Mouse (Mus musculus) liver, embryonic 16.5 days (tissue): ENCODE results near the gene Gm10644. TPM values are rescaled to one million over a fixed set of nuclear protein-coding genes. Genes with fewer than 3 reads are reported as not detected.
A peak's percentile ranks its signal among the peaks of the same experiment; 100 is the strongest.

Experiments used
- ATAC-seq: fragments of 200-750 bp; cut with Nextera tagmentation; 2 replicates; pipeline ENCODE4 v1.8.0; 2017; ENCODE audit warnings: low read depth, mild to moderate bottlenecking, moderate number of reproducible peaks, moderate library complexity
- H3K27ac ChIP-seq: fragments of 300-500 bp; sonication (generic); 2 replicates; pipeline ENCODE4 v1.5.1; 2014; ENCODE audit warnings: mild to moderate bottlenecking, low read length
- H3K27me3 ChIP-seq: fragments of 300-500 bp; sonication (generic); 2 replicates; pipeline ENCODE4 v1.6.1; 2014; ENCODE audit warnings: low read depth, low read length, mixed read lengths; ENCODE audit not compliant: control insufficient read depth, insufficient read depth
- H3K36me3 ChIP-seq: fragments of 300-500 bp; sonication (generic); 2 replicates; pipeline ENCODE4 v1.6.1; 2014; ENCODE audit warnings: mild to moderate bottlenecking; ENCODE audit not compliant: control insufficient read depth, insufficient read depth
- H3K4me1 ChIP-seq: fragments of 300-500 bp; sonication (generic); 2 replicates; pipeline ENCODE4 v1.6.1; 2014; ENCODE audit warnings: low read depth, low read length, mixed read lengths; ENCODE audit not compliant: control insufficient read depth
- H3K4me2 ChIP-seq: fragments of 300-500 bp; sonication (generic); 2 replicates; pipeline ENCODE4 v1.6.1; 2014; ENCODE audit warnings: low read depth, low read length, mixed read lengths
- H3K4me3 ChIP-seq: fragments of 300-500 bp; sonication (generic); 2 replicates; pipeline ENCODE4 v1.5.1; 2014; ENCODE audit warnings: low read depth, mild to moderate bottlenecking, low read length
- H3K9ac ChIP-seq: fragments of 300-500 bp; sonication (generic); 2 replicates; pipeline ENCODE4 v1.6.1; 2014; ENCODE audit warnings: low read depth, low read length
- H3K9me3 ChIP-seq: fragments of 300-500 bp; sonication (generic); replicated peaks from 2 replicates; pipeline ENCODE4 v1.6.1; 2016; ENCODE audit warnings: low read length; ENCODE audit not compliant: control insufficient read depth
- WGBS: fragments of 180-500 bp; shearing (Covaris S2); extraction: QIAGEN DNeasy Blood & Tissue Kit; methylation state at CpG from one replicate; pipeline ENCODE4 v1.1.7; 2014; ENCODE audit not compliant: insufficient replicate concordance; 5-methylcytosine and 5-hydroxymethylcytosine counted together
- polyA plus RNA-seq: library from polyadenylated mRNA; unstranded; fragments of >200 nt; fragmentation: Nextera tagmentation; extraction: Ambion mirVana; gene quantifications from 2 replicates; pipeline ENCODE4 v1.2.1, GENCODE M21; 2015

Gene Gm10644
- polyA plus RNA-seq, 1 experiment from 2014 or later: 0.41 TPM

DNA sequence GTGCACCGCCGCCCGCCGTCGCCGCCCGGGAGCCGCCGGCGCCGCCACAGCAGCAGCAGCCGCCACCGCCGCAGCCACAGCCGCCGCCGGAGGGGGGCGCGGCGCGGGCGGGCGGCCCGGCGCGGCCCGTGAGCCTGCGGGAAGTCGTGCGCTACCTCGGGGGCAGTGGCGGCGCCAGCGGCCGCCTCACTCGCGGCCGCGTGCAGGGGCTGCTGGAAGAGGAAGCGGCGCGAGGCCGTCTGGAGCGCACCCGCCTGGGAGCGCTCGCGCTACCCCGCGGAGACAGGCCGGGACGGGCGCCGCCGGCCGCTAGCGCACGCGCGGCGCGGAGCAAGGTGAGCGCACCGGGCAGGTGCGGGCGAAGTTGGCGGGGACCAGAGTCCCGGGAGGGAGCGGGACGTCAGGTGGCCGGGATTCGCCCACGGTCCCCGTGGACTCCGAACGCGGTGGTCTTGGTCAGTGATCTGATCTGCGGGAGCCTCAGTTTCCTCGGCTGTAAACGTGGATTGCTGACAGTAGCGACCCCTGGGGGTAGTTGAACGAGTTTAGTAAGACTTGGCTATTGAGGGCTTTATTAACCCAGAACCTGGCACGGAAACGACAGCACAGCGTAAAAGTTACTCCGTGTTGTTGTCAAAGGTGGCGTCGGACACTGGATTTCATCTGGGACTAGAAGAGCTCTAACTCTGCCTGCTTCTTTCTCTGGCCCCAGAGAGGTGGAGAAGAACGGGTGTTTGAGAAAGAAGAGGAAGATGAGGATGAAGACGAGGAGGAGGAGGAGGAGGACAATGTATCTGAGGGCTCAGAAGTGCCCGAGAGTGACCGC, 43.4 kb upstream of the Gm10644 start:
- peak; percentile 5 for ATAC-seq
- Histone ChIP-seq H3K9me3 (no peaks in the 10 kb centered on the region), H3K9ac (peak overlapping the region; percentile 90), H3K36me3 (peaks cover 28% of the 10 kb centered on the region), H3K27ac (peak overlapping the region; percentile 81), H3K27me3 (no peaks in the 10 kb centered on the region), H3K4me3 (peak overlapping the region; percentile 88), H3K4me1 (peaks cover 41% of the 10 kb centered on the region), H3K4me2 (peak overlapping the region; percentile 92)
- WGBS: 1% methylated on average over 79 of the region's 92 CpGs

DNA sequence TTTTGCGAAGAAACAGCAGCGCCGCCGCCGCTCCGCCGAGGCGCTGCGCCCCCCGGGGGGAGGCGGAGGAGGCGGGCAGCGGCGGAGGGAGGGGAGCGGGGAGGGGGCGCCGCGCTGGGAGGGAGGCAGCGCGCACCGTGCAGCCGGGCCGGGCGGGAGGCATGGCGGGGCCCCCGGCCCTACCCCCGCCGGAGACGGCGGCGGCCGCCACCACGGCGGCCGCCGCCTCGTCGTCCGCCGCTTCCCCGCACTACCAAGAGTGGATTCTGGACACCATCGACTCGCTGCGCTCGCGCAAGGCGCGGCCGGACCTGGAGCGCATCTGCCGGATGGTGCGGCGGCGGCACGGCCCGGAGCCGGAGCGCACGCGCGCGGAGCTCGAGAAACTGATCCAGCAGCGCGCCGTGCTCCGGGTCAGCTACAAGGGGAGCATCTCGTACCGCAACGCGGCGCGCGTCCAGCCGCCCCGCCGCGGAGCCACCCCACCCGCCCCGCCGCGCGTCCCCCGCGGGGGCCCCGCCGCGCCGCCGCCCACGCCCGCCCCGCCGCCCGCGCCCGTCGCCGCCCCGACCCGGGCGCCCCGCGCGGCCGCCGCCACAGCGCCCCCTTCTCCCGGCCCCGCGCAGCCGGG, 42.6 kb upstream of the Gm10644 start, which contains the start of gene Samd1:
Samd1 (plus strand) TSS at position 162 of the 631 bp plus-strand sequence.
- Histone ChIP-seq H3K4me2 (peak within 1 kb of the TSS; percentile 93), H3K4me1 (peaks cover 42% of the 10 kb centered on the region), H3K9me3 (no peaks in the 10 kb centered on the region), H3K27ac (peak within 1 kb of the TSS; percentile 86), H3K9ac (peak within 1 kb of the TSS; percentile 90), H3K27me3 (no peaks in the 10 kb centered on the region), H3K36me3 (peaks cover 28% of the 10 kb centered on the region), H3K4me3 (peak within 1 kb of the TSS; percentile 88)
- peak; percentile 5 for ATAC-seq
- 0% methylated on average over 73 of the region's 112 CpGs for WGBS

DNA sequence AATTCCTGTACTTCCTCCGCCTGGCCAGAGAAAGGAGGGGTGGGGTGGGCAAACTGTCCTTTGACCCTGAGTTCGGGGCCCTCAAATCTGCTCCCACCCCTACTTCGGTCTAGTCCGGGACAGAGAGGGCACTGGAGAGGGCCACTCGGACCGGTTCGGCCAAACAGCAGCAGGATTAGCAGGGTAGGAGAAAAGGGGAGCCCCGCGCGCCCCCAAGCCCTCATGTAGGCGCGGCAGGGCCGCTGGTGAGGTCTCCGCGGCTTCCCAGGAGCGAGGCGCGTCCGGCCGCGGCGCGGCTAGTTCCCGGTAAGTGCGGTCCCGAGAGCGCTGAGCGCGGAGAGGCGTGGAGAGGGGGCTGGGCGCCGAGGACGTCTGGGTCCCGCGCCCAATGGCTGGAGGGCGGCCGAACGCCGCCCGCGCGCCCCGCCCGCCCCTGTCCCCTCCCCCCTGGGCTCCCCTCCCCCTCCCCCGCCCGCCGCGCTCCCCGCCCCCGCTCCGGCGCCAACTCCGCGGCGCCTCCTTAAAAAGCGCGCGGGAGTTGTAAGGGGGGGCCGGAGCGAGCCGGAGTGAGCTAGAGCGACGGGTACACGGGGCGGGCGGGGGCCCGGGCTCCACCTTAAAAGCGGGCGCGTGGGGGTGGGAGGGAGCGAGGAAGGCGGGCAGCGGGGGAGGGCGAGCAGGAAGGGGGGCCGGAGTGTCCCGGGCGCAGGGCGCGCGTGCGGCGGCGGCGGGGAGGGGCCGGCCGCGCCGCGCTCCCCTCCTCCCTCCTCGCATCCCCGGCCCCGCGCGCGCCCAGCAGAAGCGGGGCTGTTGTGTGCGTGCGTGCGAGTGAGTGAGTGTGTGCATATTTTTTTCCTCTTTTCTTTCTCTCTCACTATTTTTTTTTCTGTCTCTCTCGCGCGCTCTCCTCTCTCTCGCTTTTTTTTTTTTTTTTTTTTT, 41.8 kb upstream of the Gm10644 start:
- H3K9me3 ChIP-seq: no peaks in the 10 kb centered on the region
- peak overlapping the region; percentile 93 for H3K4me2 ChIP-seq
- H3K4me1 ChIP-seq: peaks cover 50% of the 10 kb centered on the region
- peak; percentile 86 for ATAC-seq
- H3K36me3 ChIP-seq: peaks cover 27% of the 10 kb centered on the region
- H3K27ac ChIP-seq: peak overlapping the region; percentile 86
- H3K9ac ChIP-seq: peak overlapping the region; percentile 90
- no peaks in the 10 kb centered on the region for H3K27me3 ChIP-seq
- WGBS: under 1% methylated on average over 55 of the region's 103 CpGs
- peak overlapping the region; percentile 88 for H3K4me3 ChIP-seq

DNA sequence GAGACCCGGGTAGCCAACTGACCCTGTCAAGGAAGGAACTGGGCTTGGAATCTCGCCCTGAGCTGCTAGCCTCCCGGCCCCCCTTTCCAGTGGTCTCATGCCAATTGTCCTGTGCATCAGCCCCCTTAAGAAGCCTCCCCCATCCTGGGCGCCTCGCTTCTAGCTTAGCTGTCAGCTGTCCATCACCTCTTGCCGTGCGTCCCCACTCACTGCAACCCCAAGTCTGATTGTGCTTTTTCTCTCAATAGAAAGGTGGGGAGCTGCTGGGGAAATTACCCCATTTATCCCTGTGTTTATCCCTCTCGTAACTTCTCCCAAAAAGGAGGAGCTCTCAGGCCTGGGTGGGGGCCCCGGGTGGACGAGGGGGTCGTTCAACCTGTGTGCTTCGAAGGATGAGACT, 41.0 kb upstream of the Gm10644 start:
- H3K27me3 ChIP-seq: no peaks in the 10 kb centered on the region
- H3K4me3 ChIP-seq: peak overlapping the region; percentile 88
- peak overlapping the region; percentile 87 for H3K9ac ChIP-seq
- peak overlapping the region; percentile 86 for H3K27ac ChIP-seq
- H3K36me3 ChIP-seq: peaks cover 21% of the 10 kb centered on the region
- H3K9me3 ChIP-seq: no peaks in the 10 kb centered on the region
- ATAC-seq: no peak
- 31% methylated on average over 12 of the region's 12 CpGs for WGBS
- peak overlapping the region; percentile 93 for H3K4me2 ChIP-seq
- peaks cover 53% of the 10 kb centered on the region for H3K4me1 ChIP-seq

DNA sequence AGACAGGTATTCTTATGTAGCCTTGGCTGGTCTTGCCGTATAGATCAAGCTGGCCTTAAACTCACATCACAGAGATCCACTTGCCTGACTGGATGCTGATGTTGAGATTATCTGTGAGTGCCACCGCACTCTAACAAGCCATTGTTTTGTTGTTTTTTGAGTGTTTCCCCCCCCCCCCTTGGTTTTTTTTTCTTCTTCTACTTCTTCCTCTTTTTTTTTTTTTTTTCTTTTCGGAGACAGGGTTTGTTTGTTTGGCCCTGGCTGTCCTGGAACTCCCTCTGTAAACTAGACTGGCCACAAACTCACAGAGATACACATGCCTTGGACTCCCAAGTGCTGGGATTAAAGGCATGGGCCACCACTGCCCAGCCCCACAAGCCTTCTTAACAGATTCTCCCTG, 39.0 kb upstream of the Gm10644 start:
- ATAC-seq: no peak
- Histone ChIP-seq H3K9ac (no peak overlapping the region), H3K27me3 (no peaks in the 10 kb centered on the region), H3K27ac (peak overlapping the region; percentile 1), H3K9me3 (no peaks in the 10 kb centered on the region), H3K4me2 (no peak overlapping the region), H3K4me3 (no peak overlapping the region), H3K4me1 (peaks cover 42% of the 10 kb centered on the region), H3K36me3 (peaks cover 6% of the 10 kb centered on the region; the same call in 1 of the 2 replicates)
- 31% methylated on average over 3 of the region's 3 CpGs for WGBS

DNA sequence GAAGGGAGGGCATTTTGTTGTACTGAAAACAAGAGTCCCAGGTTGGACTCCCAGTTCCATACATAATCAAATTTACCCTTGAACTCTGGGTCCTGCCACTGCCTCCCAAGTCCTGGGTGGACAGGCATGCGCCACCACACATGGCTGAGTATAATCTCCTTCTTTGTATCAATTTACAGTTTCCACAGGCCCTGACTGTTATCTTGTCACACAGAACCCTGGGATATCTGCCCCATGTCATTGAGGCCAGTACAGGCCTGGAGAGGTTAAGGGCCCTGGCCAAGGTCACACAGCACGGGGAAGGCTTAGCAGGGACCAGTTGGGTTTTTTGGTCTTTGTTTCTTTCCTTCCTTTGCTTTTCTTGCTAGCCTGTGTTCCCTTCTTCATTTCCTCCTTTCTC, 37.5 kb upstream of the Gm10644 start:
- Histone ChIP-seq H3K27me3 (no peaks in the 10 kb centered on the region), H3K9ac (no peak overlapping the region), H3K4me2 (0 out of 2 replicates have a peak overlapping the region, but pooled peaks have one; percentile 10), H3K4me1 (peaks cover 36% of the 10 kb centered on the region), H3K36me3 (peaks cover 8% of the 10 kb centered on the region; the same call in 1 of the 2 replicates), H3K4me3 (no peak overlapping the region), H3K27ac (peak overlapping the region; percentile 62), H3K9me3 (no peaks in the 10 kb centered on the region)
- WGBS: 19% methylated on average over 2 of the region's 2 CpGs
- peak; percentile 49 for ATAC-seq

DNA sequence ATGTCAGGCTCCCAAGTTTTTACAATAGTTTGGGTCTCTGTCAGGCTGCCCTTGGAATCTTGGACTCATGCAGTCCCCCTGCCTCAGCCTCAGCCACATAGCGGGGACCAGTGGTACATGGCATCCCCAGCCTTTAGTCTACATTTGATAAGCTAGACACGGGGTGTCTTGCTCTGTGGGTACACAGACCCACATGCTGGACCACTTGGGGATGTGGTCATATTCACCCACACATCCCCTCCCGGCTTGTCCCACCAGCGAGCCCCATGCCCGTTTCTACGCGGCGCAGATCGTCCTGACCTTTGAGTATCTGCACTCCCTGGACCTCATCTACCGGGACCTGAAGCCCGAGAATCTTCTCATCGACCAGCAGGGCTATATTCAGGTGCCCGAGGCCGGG, 35.2 kb upstream of the Gm10644 start:
- no peak overlapping the region for H3K27ac ChIP-seq
- peaks cover 28% of the 10 kb centered on the region for H3K4me1 ChIP-seq
- H3K9me3 ChIP-seq: no peaks in the 10 kb centered on the region
- H3K9ac ChIP-seq: no peak overlapping the region
- 86% methylated on average over 14 of the region's 14 CpGs for WGBS
- H3K4me3 ChIP-seq: no peak overlapping the region
- peaks cover 18% of the 10 kb centered on the region for H3K36me3 ChIP-seq
- ATAC-seq: no peak
- H3K4me2 ChIP-seq: no peak overlapping the region
- no peaks in the 10 kb centered on the region for H3K27me3 ChIP-seq

DNA sequence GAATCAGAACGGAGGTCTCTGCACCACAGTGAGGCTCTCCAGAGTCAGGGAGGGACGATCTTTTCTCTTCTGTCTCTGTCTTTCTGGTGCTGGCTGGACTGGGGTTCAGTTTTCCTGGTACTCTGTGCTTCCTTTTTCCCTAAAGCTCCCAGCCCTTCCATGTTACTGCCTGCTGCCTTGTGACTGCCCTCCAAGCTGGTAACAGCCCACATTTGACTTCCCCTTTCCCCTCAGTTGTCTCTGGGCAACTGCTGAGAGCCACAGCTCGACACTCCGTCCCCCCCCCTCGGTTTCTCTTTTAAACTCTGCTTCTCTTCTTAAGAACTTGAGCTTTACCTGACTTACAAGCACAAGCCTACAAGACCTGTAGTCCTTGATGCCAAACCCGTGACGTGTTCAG, 34.2 kb upstream of the Gm10644 start:
- no peak for ATAC-seq
- no peaks in the 10 kb centered on the region for H3K9me3 ChIP-seq
- H3K4me3 ChIP-seq: no peak overlapping the region
- H3K36me3 ChIP-seq: peaks cover 18% of the 10 kb centered on the region
- peaks cover 26% of the 10 kb centered on the region for H3K4me1 ChIP-seq
- H3K4me2 ChIP-seq: no peak overlapping the region
- no peak overlapping the region for H3K27ac ChIP-seq
- WGBS: 44% methylated on average over 7 of the region's 7 CpGs
- no peak overlapping the region for H3K9ac ChIP-seq
- no peaks in the 10 kb centered on the region for H3K27me3 ChIP-seq
